Mouse (Mus musculus) forebrain, embryonic 16.5 days (tissue): ENCODE data around the gene Trhr2. TPM values are rescaled to one million over a fixed set of nuclear protein-coding genes. Genes with fewer than 3 reads are reported as not detected.

Experiments
- ATAC-seq: fragments of 200-750 bp; cut with Nextera tagmentation; 2 replicates; pipeline ENCODE4 v1.8.0; 2017; ENCODE audit warnings: mild to moderate bottlenecking, moderate library complexity
- H3K27ac ChIP-seq: fragments of 300-500 bp; sonication (generic); 2 replicates; pipeline ENCODE4 v1.5.1; 2014; ENCODE audit warnings: low read length, control low read depth
- H3K27me3 ChIP-seq: fragments of 300-500 bp; sonication (generic); replicated peaks from 2 replicates; pipeline ENCODE4 v1.6.1; 2014; ENCODE audit warnings: low read length; ENCODE audit not compliant: control insufficient read depth, insufficient read depth
- H3K36me3 ChIP-seq: fragments of 300-500 bp; sonication (generic); 2 replicates; pipeline ENCODE4 v1.6.1; 2014; ENCODE audit not compliant: control insufficient read depth, insufficient read depth
- H3K4me1 ChIP-seq: fragments of 300-500 bp; sonication (generic); replicated peaks from 2 replicates; pipeline ENCODE4 v1.6.1; 2014; ENCODE audit warnings: low read length; ENCODE audit not compliant: control insufficient read depth, insufficient read depth
- H3K4me2 ChIP-seq: fragments of 300-500 bp; sonication (generic); 2 replicates; pipeline ENCODE4 v1.6.1; 2014; ENCODE audit warnings: mild to moderate bottlenecking, low read length, control low read depth
- H3K4me3 ChIP-seq: fragments of 300-500 bp; sonication (generic); replicated peaks from 2 replicates; pipeline ENCODE4 v1.5.1; 2014; ENCODE audit warnings: mild to moderate bottlenecking, low read length, control low read depth
- H3K9ac ChIP-seq: fragments of 300-500 bp; sonication (generic); replicated peaks from 2 replicates; pipeline ENCODE4 v1.6.1; 2014; ENCODE audit warnings: low read depth, low read length, control low read depth
- H3K9me3 ChIP-seq: fragments of 300-500 bp; sonication (generic); 2 replicates; pipeline ENCODE4 v1.6.1; 2016; ENCODE audit warnings: low read length; ENCODE audit not compliant: control insufficient read depth
- WGBS: fragments of 180-500 bp; shearing (Covaris S2); extraction: QIAGEN DNeasy Blood & Tissue Kit; methylation state at CpG from one replicate; pipeline ENCODE4 v1.1.7; 2014; 5-methylcytosine and 5-hydroxymethylcytosine counted together
- polyA plus RNA-seq: library from polyadenylated mRNA; unstranded; fragments of >200 nt; fragmentation: Nextera tagmentation; extraction: Ambion mirVana; gene quantifications from 2 replicates; pipeline ENCODE4 v1.2.1, GENCODE M21; 2015

Trhr2 gene
- polyA plus RNA-seq, 1 experiment from 2014 or later: not detected

DNA sequence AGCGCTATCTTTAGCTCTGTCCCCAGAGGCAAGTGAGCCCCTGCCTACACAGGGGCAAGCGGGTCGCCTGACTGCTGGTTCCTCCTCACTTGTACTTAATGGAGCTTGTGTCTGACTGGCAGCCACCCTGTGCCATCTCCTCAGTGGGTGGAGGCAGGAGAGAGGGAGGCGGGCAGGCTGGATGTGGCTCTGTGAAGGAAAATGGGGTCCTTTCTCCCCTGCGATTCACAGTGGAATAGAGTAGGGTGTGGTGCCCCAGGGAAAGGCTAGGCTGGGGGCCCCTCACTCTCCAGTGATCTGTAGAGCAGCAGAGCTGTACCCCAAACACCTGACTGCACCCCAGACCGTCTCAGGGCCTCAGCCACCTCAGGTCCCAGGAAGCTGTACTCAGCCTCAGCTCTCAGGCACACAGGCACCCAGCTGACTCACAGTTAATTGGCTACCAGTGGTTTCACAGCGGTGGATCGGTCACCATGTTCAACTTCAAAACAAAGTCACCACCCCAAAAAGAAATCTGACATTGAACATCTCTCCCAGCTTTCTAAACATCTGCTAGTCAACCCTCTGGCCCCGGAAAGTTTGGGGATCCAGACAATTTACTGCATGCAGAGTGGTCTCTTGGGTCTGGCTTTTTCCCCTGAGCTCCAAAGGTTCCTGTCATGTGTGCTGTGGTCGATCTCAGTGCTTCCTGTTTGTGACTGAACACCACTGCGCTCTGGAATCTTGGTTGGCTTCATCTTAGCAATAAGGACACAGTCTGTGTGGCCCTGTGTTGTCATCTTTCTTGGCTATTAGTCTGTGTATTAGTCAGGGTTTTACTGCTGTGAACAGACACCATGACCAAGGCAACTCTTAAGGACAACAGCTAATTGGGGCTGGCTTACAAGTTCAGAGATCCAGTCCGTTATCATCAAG lies 15.1 kb downstream of the Trhr2 start:
- Histone ChIP-seq H3K4me1 (peaks cover 27% of the 10 kb centered on the region), H3K27me3 (peaks cover 26% of the 10 kb centered on the region), H3K9ac (no peak overlapping the region), H3K9me3 (no peaks in the 10 kb centered on the region), H3K36me3 (no peaks in the 10 kb centered on the region), H3K4me2 (no peak overlapping the region), H3K4me3 (no peak overlapping the region), H3K27ac (no peak overlapping the region)
- ATAC-seq: no peak
- WGBS: 54% methylated on average over 12 of the region's 12 CpGs

DNA sequence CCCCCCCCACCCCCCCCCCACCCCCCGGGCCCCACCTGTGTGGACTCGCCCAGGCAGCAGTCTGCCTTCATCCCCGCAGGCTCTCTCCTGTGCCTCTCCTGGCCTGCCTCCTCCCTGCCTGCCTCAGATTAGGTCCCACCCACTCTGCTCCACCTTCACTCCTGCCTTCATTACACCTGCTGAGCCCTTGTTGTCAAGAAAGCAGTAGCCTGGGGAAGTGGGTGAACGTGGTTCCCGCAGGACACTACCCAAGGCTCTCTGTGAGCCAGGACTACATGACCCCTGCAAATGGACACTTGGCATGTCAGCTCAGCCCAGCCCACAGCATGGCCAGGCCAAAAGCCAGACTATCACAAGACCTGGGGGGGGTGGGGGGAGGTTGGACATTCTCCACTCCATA lies 16.3 kb downstream of the Trhr2 start:
- H3K4me1 ChIP-seq: peaks cover 24% of the 10 kb centered on the region
- H3K27ac ChIP-seq: no peak overlapping the region
- peaks cover 26% of the 10 kb centered on the region for H3K27me3 ChIP-seq
- no peaks in the 10 kb centered on the region for H3K36me3 ChIP-seq
- H3K9ac ChIP-seq: no peak overlapping the region
- H3K4me3 ChIP-seq: no peak overlapping the region
- H3K9me3 ChIP-seq: no peaks in the 10 kb centered on the region
- H3K4me2 ChIP-seq: no peak overlapping the region
- WGBS: 12% methylated on average over 2 of the region's 5 CpGs
- no peak for ATAC-seq

DNA sequence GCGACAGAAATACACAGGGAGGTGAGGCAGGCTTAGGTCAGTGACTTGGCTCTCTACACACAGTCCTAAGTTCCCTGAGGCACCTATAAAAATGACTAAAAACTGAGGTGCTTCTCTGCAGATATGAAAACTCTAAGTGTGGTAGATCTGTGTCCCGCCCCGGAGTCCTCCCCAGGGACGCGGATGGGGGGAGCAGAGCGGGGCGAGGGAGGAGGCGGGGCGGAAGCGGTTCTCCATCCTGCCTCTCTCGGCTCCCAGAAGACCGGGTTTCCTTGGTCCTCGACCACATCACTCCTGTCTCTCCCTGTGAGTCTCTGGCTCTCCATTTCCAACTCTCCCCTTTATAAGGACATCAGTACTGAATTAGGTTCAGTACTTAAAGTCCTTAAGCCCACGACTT lies 16.8 kb downstream of the Trhr2 start:
- 0% methylated on average over 14 of the region's 14 CpGs for WGBS
- Histone ChIP-seq H3K36me3 (no peaks in the 10 kb centered on the region), H3K9me3 (no peaks in the 10 kb centered on the region), H3K27me3 (peaks cover 26% of the 10 kb centered on the region), H3K4me2 (peak overlapping the region; percentile 24), H3K4me3 (no peak overlapping the region), H3K9ac (no peak overlapping the region), H3K4me1 (peaks cover 24% of the 10 kb centered on the region), H3K27ac (no peak overlapping the region)
- no peak for ATAC-seq

DNA sequence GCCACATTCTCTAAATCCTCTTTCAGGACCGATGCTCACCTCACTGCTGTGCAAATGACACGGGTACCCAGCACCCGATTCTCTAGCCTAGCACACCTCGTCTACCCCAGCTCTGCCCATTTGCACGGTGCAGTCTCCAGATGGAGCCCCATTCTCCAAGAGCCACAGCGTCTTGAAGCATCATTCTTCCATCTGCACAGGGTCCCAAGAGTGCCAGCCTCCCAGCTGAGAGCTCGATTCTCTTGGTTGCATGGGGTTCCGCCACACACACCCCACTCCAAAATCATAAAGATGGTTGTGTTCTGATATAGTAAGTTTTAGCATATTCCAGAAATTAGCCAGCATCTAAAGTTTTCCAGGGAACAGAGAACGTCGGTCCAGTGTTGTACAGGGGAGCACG lies 17.2 kb downstream of the Trhr2 start:
- Histone ChIP-seq H3K36me3 (no peaks in the 10 kb centered on the region), H3K4me3 (no peak overlapping the region), H3K9me3 (no peaks in the 10 kb centered on the region), H3K9ac (peak overlapping the region; percentile 16; the same call in 1 of the 2 replicates), H3K27ac (no peak overlapping the region), H3K27me3 (peaks cover 30% of the 10 kb centered on the region), H3K4me2 (peak overlapping the region; percentile 24), H3K4me1 (peaks cover 24% of the 10 kb centered on the region)
- WGBS: 2% methylated on average over 11 of the region's 11 CpGs
- 0 out of 2 replicates have a peak, but pooled peaks have one; percentile 16 for ATAC-seq

DNA sequence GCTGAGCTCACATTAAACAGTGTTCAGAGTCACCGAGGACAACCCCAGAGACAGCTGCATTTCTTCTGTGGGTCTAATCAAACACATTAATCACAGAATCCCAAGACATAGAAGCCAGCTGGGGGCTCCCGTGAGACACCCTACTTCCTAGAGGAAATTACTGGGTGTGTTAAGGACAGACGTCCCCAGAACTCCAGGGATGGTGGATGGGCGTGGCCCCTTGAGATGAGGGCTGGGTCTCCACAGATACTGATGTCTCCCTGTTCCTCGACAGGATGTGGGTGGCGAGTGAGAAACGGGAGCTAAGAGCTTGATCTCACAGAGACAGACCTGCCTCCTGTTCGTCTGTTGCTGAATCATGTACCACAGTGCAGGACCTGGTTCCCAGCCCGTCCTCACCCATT lies 17.7 kb downstream of the Trhr2 start:
- H3K27me3 ChIP-seq: peaks cover 35% of the 10 kb centered on the region
- H3K9me3 ChIP-seq: no peaks in the 10 kb centered on the region
- no peaks in the 10 kb centered on the region for H3K36me3 ChIP-seq
- peak overlapping the region; percentile 16; the same call in 1 of the 2 replicates for H3K9ac ChIP-seq
- peaks cover 19% of the 10 kb centered on the region for H3K4me1 ChIP-seq
- H3K4me2 ChIP-seq: peak overlapping the region; percentile 24
- no peak overlapping the region for H3K27ac ChIP-seq
- WGBS: 2% methylated on average over 9 of the region's 9 CpGs
- no peak overlapping the region for H3K4me3 ChIP-seq
- 0 out of 2 replicates have a peak, but pooled peaks have one; percentile 22 for ATAC-seq

DNA sequence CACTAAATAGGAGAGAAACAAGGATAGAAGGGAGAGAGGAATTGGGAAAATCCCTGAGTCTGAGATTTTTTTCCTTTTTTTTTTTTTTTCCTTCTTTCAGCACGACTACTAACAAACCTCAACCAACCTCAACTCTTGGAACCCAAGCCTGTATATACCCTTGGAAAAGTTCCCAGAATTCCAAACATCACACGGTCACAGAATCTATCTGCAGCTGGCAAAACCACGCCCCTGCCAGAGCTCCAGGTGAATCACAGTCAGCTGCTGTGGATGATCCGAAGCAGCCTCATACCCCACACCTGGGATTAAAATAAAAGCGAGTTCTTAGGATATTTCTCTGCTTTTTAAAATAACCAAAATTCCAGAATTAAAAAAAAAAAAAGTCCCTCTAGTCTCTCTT lies 18.2 kb downstream of the Trhr2 start:
- H3K9ac ChIP-seq: no peak overlapping the region
- no peak overlapping the region for H3K27ac ChIP-seq
- no peak overlapping the region for H3K4me3 ChIP-seq
- H3K4me2 ChIP-seq: no peak overlapping the region
- H3K27me3 ChIP-seq: peaks cover 39% of the 10 kb centered on the region
- ATAC-seq: no peak
- H3K36me3 ChIP-seq: no peaks in the 10 kb centered on the region
- H3K4me1 ChIP-seq: peaks cover 14% of the 10 kb centered on the region
- WGBS: 43% methylated on average over 5 of the region's 5 CpGs
- no peaks in the 10 kb centered on the region for H3K9me3 ChIP-seq

DNA sequence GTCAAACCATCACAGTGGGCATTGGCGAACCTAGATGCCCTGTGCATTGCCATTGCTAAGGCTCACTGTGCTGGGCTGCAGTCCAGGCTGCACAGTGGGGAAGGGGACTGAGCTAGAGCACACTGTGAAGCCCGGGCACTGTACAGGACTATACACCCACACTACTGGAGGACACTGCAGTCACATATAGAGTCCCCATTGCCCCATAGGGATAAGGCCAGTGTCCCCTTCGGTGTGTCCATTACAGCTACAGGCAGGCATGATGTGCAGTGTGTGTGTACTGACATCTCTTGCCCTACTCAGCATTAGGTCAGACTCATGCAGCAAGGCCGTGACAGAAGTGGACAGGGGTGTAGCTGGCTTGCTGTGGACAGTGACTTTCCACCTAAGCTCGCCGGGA lies 18.8 kb downstream of the Trhr2 start:
- no peak overlapping the region for H3K4me3 ChIP-seq
- H3K36me3 ChIP-seq: no peaks in the 10 kb centered on the region
- no peak overlapping the region for H3K4me2 ChIP-seq
- no peak for ATAC-seq
- 82% methylated on average over 6 of the region's 6 CpGs for WGBS
- no peak overlapping the region for H3K9ac ChIP-seq
- no peaks in the 10 kb centered on the region for H3K9me3 ChIP-seq
- H3K27ac ChIP-seq: no peak overlapping the region
- peaks cover 15% of the 10 kb centered on the region for H3K4me1 ChIP-seq
- peaks cover 45% of the 10 kb centered on the region for H3K27me3 ChIP-seq

DNA sequence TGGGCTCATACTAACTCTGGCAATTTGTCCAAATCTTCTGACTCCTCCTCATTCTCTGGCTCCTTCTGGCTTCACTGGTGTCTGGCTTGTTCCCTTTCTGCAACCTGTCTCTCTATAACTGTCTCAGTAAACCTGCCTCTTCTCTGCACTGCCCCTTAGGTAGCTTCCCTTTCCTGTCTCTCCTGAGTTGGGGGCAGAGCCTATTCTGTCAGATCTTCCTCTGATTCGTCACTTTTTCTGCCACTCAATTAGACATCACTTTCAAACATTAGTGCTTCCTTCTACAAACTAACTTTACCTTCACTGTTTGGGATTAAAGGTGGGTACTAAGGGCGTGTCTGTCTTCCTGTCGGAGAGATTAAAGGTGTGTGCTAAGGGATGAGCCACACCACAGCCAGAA lies 19.8 kb downstream of the Trhr2 start:
- Histone ChIP-seq H3K4me3 (no peak overlapping the region), H3K27me3 (peaks cover 51% of the 10 kb centered on the region), H3K4me2 (no peak overlapping the region), H3K9me3 (no peaks in the 10 kb centered on the region), H3K36me3 (no peaks in the 10 kb centered on the region), H3K9ac (no peak overlapping the region), H3K4me1 (peaks cover 24% of the 10 kb centered on the region), H3K27ac (no peak overlapping the region)
- no peak for ATAC-seq
- WGBS: 82% methylated on average over 3 of the region's 3 CpGs

DNA sequence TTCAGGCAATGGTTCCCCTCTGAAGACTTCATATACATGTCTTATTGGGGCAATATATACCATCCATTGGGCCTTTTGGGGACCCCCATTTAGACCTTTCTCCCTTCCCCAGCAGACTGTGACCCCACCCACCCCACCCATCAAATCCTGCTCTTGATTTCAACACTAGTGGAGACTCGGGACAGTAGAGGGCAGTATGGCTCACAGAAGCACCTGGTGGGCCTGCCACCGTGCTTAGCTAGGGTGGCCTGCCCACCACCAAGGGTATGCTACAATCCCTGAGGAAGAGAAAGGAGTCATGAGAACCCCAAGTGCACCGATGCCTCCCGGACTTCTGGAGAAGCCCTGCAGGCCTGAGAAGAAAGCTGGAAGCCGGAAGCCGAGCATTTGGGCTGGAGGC lies 21.7 kb downstream of the Trhr2 start:
- H3K9me3 ChIP-seq: no peaks in the 10 kb centered on the region
- peaks cover 53% of the 10 kb centered on the region for H3K27me3 ChIP-seq
- H3K4me1 ChIP-seq: peaks cover 23% of the 10 kb centered on the region
- H3K4me3 ChIP-seq: no peak overlapping the region
- H3K36me3 ChIP-seq: no peaks in the 10 kb centered on the region
- H3K4me2 ChIP-seq: no peak overlapping the region
- WGBS: 38% methylated on average over 6 of the region's 6 CpGs
- no peak for ATAC-seq
- no peak overlapping the region for H3K27ac ChIP-seq
- H3K9ac ChIP-seq: no peak overlapping the region
